ENCODE assay signal across 9 mouse cellular contexts in the genomic region with DNA sequence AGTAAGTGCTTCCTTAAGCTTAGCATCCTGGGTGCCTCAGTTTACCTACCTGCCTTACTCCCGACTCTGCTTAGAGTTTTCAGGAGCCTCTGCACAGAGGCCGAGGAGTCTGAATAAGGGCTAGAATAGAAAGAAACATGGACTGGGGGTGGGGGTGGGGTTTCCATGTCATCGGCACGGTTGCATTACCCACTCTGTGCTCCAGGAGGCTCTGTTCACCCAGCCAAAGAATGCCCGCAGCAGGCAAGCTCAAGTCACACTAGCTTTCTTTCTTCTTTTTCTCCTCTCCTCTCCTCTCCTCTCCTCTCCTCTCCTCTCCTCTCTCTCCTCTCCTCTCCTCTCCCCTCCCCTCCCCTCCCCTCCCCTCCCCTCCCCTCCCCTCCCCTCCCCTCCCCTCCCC. TPM values are rescaled to one million over a fixed set of nuclear protein-coding genes. Genes with fewer than 3 reads are reported as not detected.
DNase-seq lines count a peak whose midpoint lies in the region; ATAC-seq and TF ChIP-seq lines count a peak whose summit lies in the region.
"Had no signal": no experiment of that assay in that cellular context is flagged by ENCODE, and none has a peak within 500 bp of the region (broad histone marks: within the 10 kb centered on the region; RNA-seq: fewer than 3 reads in every experiment).

No protein-coding gene starts in this region.

- no peaks in the 10 kb centered on the region for H3K27me3 ChIP-seq in cerebellum, adult 2 months (ENCODE audit: control insufficient read depth, insufficient read depth, low read length)
- H3K27me3 ChIP-seq in midbrain, embryonic 10.5 days (ENCODE audit: low read depth, poor library complexity, severe bottlenecking): 0 out of 2 replicates have a peak, but pooled peaks cover 5% of the 10 kb centered on the region
- H3K27me3 ChIP-seq in midbrain, embryonic 13.5 days: no peaks in the 10 kb centered on the region; the same call in 1 of the 2 replicates
- no peaks in the 10 kb centered on the region for H3K27me3 ChIP-seq in embryonic facial prominence, embryonic 14.5 days (replicated peaks; ENCODE audit: control insufficient read depth, insufficient read depth, low read length)
- H3K27me3 ChIP-seq in liver, embryonic 16.5 days (ENCODE audit: control insufficient read depth, insufficient read depth, low read depth, low read length): no peaks in the 10 kb centered on the region

- no peaks in the 10 kb centered on the region for H3K4me1 ChIP-seq in cerebellum, adult 2 months (ENCODE audit: control insufficient read depth, insufficient read depth, low read length)
- H3K4me1 ChIP-seq in midbrain, embryonic 10.5 days: no peaks in the 10 kb centered on the region
- H3K4me1 ChIP-seq in midbrain, embryonic 13.5 days (replicated peaks): no peaks in the 10 kb centered on the region
- H3K4me1 ChIP-seq in embryonic facial prominence, embryonic 14.5 days (ENCODE audit: control insufficient read depth, insufficient read depth, low read length): no peaks in the 10 kb centered on the region
- no peaks in the 10 kb centered on the region for H3K4me1 ChIP-seq in liver, embryonic 16.5 days (ENCODE audit: control insufficient read depth, low read depth, low read length)
- H3K4me1 ChIP-seq: heart, embryonic 13.5 days had no signal

- no peaks in the 10 kb centered on the region for H3K36me3 ChIP-seq in midbrain, embryonic 10.5 days
- H3K36me3 ChIP-seq in midbrain, embryonic 13.5 days: no peaks in the 10 kb centered on the region
- no peaks in the 10 kb centered on the region for H3K36me3 ChIP-seq in embryonic facial prominence, embryonic 14.5 days (ENCODE audit: control insufficient read depth, insufficient read depth, low read length)
- peaks cover 79% of the 10 kb centered on the region for H3K36me3 ChIP-seq in liver, embryonic 16.5 days (ENCODE audit: control insufficient read depth, insufficient read depth)

- no peak overlapping the region for H3K9ac ChIP-seq in midbrain, embryonic 13.5 days (replicated peaks)
- H3K9ac ChIP-seq in embryonic facial prominence, embryonic 14.5 days (ENCODE audit: low read depth, low read length): no peak overlapping the region
- no peak overlapping the region for H3K9ac ChIP-seq in liver, embryonic 16.5 days (ENCODE audit: low read depth, low read length)
- H3K9ac ChIP-seq: heart, embryonic 13.5 days had no signal

- no peak overlapping the region for H3K27ac ChIP-seq in cerebellum, adult 2 months (ENCODE audit: insufficient read depth, low read length)
- H3K27ac ChIP-seq in midbrain, embryonic 10.5 days (replicated peaks): no peak overlapping the region
- H3K27ac ChIP-seq in midbrain, embryonic 13.5 days: no peak overlapping the region
- H3K27ac ChIP-seq in embryonic facial prominence, embryonic 14.5 days (replicated peaks; ENCODE audit: low read depth, low read length): no peak overlapping the region
- no peak overlapping the region for H3K27ac ChIP-seq in liver, embryonic 16.5 days (ENCODE audit: low read length)
- H3K27ac ChIP-seq: heart, embryonic 13.5 days had no signal

- TF ChIP-seq CTCF in cerebellum, adult 2 months (IDR thresholded peaks at IDR 0.05; ENCODE audit: borderline replicate concordance, insufficient read depth, low read depth, low read length): peak; percentile 60

- WGBS in cerebellum, adult 2 months: 23% methylated on average over 5 of the region's 5 CpGs
- 43% methylated on average over 5 of the region's 5 CpGs for WGBS in midbrain, embryonic 10.5 days
- 44% methylated on average over 5 of the region's 5 CpGs for WGBS in midbrain, embryonic 13.5 days
- 40% methylated on average over 5 of the region's 5 CpGs for WGBS in embryonic facial prominence, embryonic 14.5 days
- 26% methylated on average over 5 of the region's 5 CpGs for WGBS in liver, embryonic 16.5 days (ENCODE audit: insufficient replicate concordance)

- H3K4me2 ChIP-seq in midbrain, embryonic 13.5 days (replicated peaks): no peak overlapping the region
- H3K4me2 ChIP-seq in embryonic facial prominence, embryonic 14.5 days (ENCODE audit: low read depth, low read length): no peak overlapping the region
- H3K4me2 ChIP-seq in liver, embryonic 16.5 days (ENCODE audit: low read depth, low read length): no peak overlapping the region
- H3K4me2 ChIP-seq: heart, embryonic 13.5 days had no signal

- TF ChIP-seq POLR2A in cerebellum, adult 2 months (IDR thresholded peaks at IDR 0.05; ENCODE audit: borderline replicate concordance, insufficient read depth, low read length): no peak

- no peak overlapping the region for H3K4me3 ChIP-seq in cerebellum, adult 2 months (replicated peaks; ENCODE audit: insufficient read depth, low read depth, low read length)
- H3K4me3 ChIP-seq in midbrain, embryonic 10.5 days: no peak overlapping the region
- no peak overlapping the region for H3K4me3 ChIP-seq in midbrain, embryonic 13.5 days (replicated peaks)
- no peak overlapping the region for H3K4me3 ChIP-seq in embryonic facial prominence, embryonic 14.5 days (ENCODE audit: low read depth, low read length)
- no peak overlapping the region for H3K4me3 ChIP-seq in liver, embryonic 16.5 days (ENCODE audit: low read depth, low read length)
- H3K4me3 ChIP-seq: heart, embryonic 13.5 days had no signal

- DNase-seq in cerebellum, adult 2 months: no peak
- no peak for DNase-seq in cerebellum, postnatal 36 days
- DNase-seq in midbrain, embryonic 10.5 days (ENCODE audit: low spot score): peak; percentile 37
- peak; percentile 38 for DNase-seq in embryonic facial prominence, embryonic 14.5 days (ENCODE audit: low spot score)
- DNase-seq in urinary bladder, adult 18-20 months (ENCODE audit: low spot score in 2 of 2): no peak
- DNase-seq in heart, adult 9 months (ENCODE audit: low spot score in 2 of 2): no peak

- ATAC-seq in midbrain, embryonic 13.5 days: no peak
- ATAC-seq in embryonic facial prominence, embryonic 14.5 days (ENCODE audit: low read depth): no peak
- ATAC-seq in liver, embryonic 16.5 days (ENCODE audit: low read depth): peak; percentile 40; the same call in 1 of the 2 replicates

- H3K9me3 ChIP-seq in midbrain, embryonic 10.5 days (replicated peaks): no peaks in the 10 kb centered on the region
- no peaks in the 10 kb centered on the region for H3K9me3 ChIP-seq in midbrain, embryonic 13.5 days
- H3K9me3 ChIP-seq in embryonic facial prominence, embryonic 14.5 days (ENCODE audit: control insufficient read depth, low read length): 0 out of 2 replicates have a peak, but pooled peaks cover 3% of the 10 kb centered on the region
- no peaks in the 10 kb centered on the region for H3K9me3 ChIP-seq in liver, embryonic 16.5 days (replicated peaks; ENCODE audit: control insufficient read depth, low read length)
- H3K9me3 ChIP-seq: heart, embryonic 13.5 days had no signal

RNA-seq across cellular contexts. Expression of a gene that starts 32.2 kb away (rescaled TPM):
- polyA plus RNA-seq in cerebellum, adult 2 months (2012; rRNA removed): 0.16 and 0.18 TPM in 2 replicates
- polyA plus RNA-seq in midbrain, embryonic 10.5 days (2016; fragmentation: Nextera tagmentation; extraction: Ambion mirVana): not detected in 2 replicates
- polyA plus RNA-seq in midbrain, embryonic 13.5 days (2015; fragmentation: Nextera tagmentation; extraction: Ambion mirVana): 0.12 TPM in 1 of 2 replicates, not detected in the other
- polyA plus RNA-seq in embryonic facial prominence, embryonic 14.5 days (2014; fragmentation: Nextera tagmentation; extraction: Ambion mirVana): 0.21 TPM in 1 of 2 replicates, not detected in the other
- 0.08 and 0.11 TPM in 2 replicates for polyA plus RNA-seq in liver, embryonic 16.5 days (2015; fragmentation: Nextera tagmentation; extraction: Ambion mirVana)
- polyA plus RNA-seq: heart, embryonic 13.5 days had no signal

RNA-seq across cellular contexts. Expression of a gene that starts 47.5 kb away (rescaled TPM):
- polyA plus RNA-seq in cerebellum, adult 2 months (2012; rRNA removed): 115 and 118 TPM in 2 replicates
- polyA plus RNA-seq in midbrain, embryonic 10.5 days (2016; fragmentation: Nextera tagmentation; extraction: Ambion mirVana): 21.7 and 29.5 TPM in 2 replicates
- 67.0 and 74.1 TPM in 2 replicates for polyA plus RNA-seq in midbrain, embryonic 13.5 days (2015; fragmentation: Nextera tagmentation; extraction: Ambion mirVana)
- 21.0 and 23.7 TPM in 2 replicates for polyA plus RNA-seq in embryonic facial prominence, embryonic 14.5 days (2014; fragmentation: Nextera tagmentation; extraction: Ambion mirVana)
- 31.7 and 33.8 TPM in 2 replicates for polyA plus RNA-seq in liver, embryonic 16.5 days (2015; fragmentation: Nextera tagmentation; extraction: Ambion mirVana)

RNA-seq across cellular contexts. Expression of a gene that starts 47.5 kb away (rescaled TPM):
- 20.8 and 22.9 TPM in 2 replicates for polyA plus RNA-seq in cerebellum, adult 2 months (2012; rRNA removed)
- 4.8 and 5.2 TPM in 2 replicates for polyA plus RNA-seq in midbrain, embryonic 10.5 days (2016; fragmentation: Nextera tagmentation; extraction: Ambion mirVana)
- 2.7 and 3.4 TPM in 2 replicates for polyA plus RNA-seq in midbrain, embryonic 13.5 days (2015; fragmentation: Nextera tagmentation; extraction: Ambion mirVana)
- 7.4 and 12.2 TPM in 2 replicates for polyA plus RNA-seq in embryonic facial prominence, embryonic 14.5 days (2014; fragmentation: Nextera tagmentation; extraction: Ambion mirVana)
- polyA plus RNA-seq in liver, embryonic 16.5 days (2015; fragmentation: Nextera tagmentation; extraction: Ambion mirVana): 133 and 134 TPM in 2 replicates

Comparison
In these comparisons a context has a peak if more than half of its experiments do, and no peak if none do; other contexts are left out.
1. DNase-seq: peak in midbrain, embryonic 10.5 days (single experiment) and embryonic facial prominence, embryonic 14.5 days (single experiment); none in cerebellum, adult 2 months (0 of 2), cerebellum, postnatal 36 days (0 of 2), urinary bladder, adult 18-20 months (0 of 2) and heart, adult 9 months (0 of 2).